20 mouse cellular contexts compared by ENCODE assay signal in the genomic region with DNA sequence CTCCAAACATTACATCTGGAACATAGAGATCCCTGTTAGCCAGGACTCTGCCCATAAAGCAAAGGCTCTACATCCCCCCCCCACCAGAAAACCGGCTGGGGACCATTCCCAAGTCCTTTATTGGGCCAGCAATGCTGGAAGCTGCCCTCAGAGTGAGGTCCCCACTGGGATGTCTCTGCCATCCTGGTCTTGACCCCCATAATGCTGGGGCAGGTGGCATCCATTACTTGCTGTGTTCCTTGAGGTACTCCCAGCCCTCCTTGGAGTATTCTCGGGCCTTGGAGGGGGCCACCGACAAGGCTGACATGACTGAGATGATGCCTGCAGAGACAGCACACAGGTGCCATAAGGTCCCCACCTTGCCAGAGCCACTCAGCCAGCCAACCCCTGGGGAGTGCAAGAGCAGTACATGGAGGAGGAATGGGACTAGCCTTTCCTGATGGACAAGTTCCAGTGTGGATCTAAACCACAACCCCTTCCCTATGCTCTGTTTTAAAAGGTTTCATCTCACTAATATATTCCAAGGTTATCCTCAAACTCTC. TPM values are rescaled to one million over a fixed set of nuclear protein-coding genes. Genes with fewer than 3 reads are reported as not detected.
A peak's percentile ranks its signal among the peaks of the same experiment; 100 is the strongest.
DNase-seq lines count a peak whose midpoint lies in the region; ATAC-seq and TF ChIP-seq lines count a peak whose summit lies in the region.
"Had no signal": no experiment of that assay in that cellular context is flagged by ENCODE, and none has a peak within 500 bp of the region (broad histone marks: within the 10 kb centered on the region; RNA-seq: fewer than 3 reads in every experiment).

No protein-coding gene starts in this region.

- H3K36me3 ChIP-seq in heart, embryonic 13.5 days, result peaks cover 57% of the 10 kb centered on the region
- H3K36me3 ChIP-seq in megakaryocyte, embryonic 14.5 days (replicated peaks; ENCODE audit: low read length), result peaks cover 59% of the 10 kb centered on the region
- peaks cover 76% of the 10 kb centered on the region for H3K36me3 ChIP-seq in G1E (replicated peaks)
- peaks cover 56% of the 10 kb centered on the region for H3K36me3 ChIP-seq in limb, embryonic 10.5 days
- peaks cover 50% of the 10 kb centered on the region for H3K36me3 ChIP-seq in forebrain, postnatal 0 days (ENCODE audit: insufficient read depth)

- H3K4me1 ChIP-seq in heart, embryonic 13.5 days, result peaks cover 29% of the 10 kb centered on the region
- peaks cover 58% of the 10 kb centered on the region for H3K4me1 ChIP-seq in megakaryocyte, embryonic 14.5 days
- H3K4me1 ChIP-seq in G1E (ENCODE audit: insufficient read depth, low read depth, low read length), result peaks cover 73% of the 10 kb centered on the region
- H3K4me1 ChIP-seq in limb, embryonic 10.5 days, result peaks cover 38% of the 10 kb centered on the region
- H3K4me1 ChIP-seq in forebrain, postnatal 0 days (ENCODE audit: insufficient read depth), result peaks cover 15% of the 10 kb centered on the region

- no peaks in the 10 kb centered on the region for H3K27me3 ChIP-seq in heart, embryonic 13.5 days (replicated peaks)
- H3K27me3 ChIP-seq in megakaryocyte, embryonic 14.5 days (replicated peaks), result no peaks in the 10 kb centered on the region
- H3K27me3 ChIP-seq in G1E (ENCODE audit: insufficient read depth, low read length), result no peaks in the 10 kb centered on the region
- H3K27me3 ChIP-seq in limb, embryonic 10.5 days (ENCODE audit: low read depth, poor library complexity, severe bottlenecking), result no peaks in the 10 kb centered on the region
- no peaks in the 10 kb centered on the region for H3K27me3 ChIP-seq in forebrain, postnatal 0 days (ENCODE audit: insufficient read depth, low read length)
- H3K27me3 ChIP-seq: Patski had no signal

- H3K9ac ChIP-seq in heart, embryonic 13.5 days, result peak overlapping the region; percentile 85; the same call in 1 of the 2 replicates
- no peak overlapping the region for H3K9ac ChIP-seq in forebrain, postnatal 0 days

- no peak for ATAC-seq in heart, embryonic 13.5 days (ENCODE audit: extremely low read depth, insufficient number of reproducible peaks, low FRiP score, low TSS enrichment)
- ATAC-seq in megakaryocyte, adult 5-6 weeks (ENCODE audit: poor library complexity, severe bottlenecking), result no peak
- no peak for ATAC-seq in G1E (ENCODE audit: extremely low read depth, insufficient number of reproducible peaks, low FRiP score, poor library complexity, severe bottlenecking)
- no peak for ATAC-seq in forebrain, postnatal 0 days
- ATAC-seq: hindbrain, embryonic 16.5 days; intestine, postnatal 0 days; Patski had no signal

- H3K27ac ChIP-seq in heart, embryonic 13.5 days (replicated peaks), result no peak overlapping the region
- no peak overlapping the region for H3K27ac ChIP-seq in limb, embryonic 10.5 days
- no peak overlapping the region for H3K27ac ChIP-seq in forebrain, postnatal 0 days (ENCODE audit: low read depth, low read length)
- H3K27ac ChIP-seq: forebrain, embryonic 10.5 days had no signal

- TF ChIP-seq CTCF in G1E (IDR thresholded peaks at IDR 0.05; ENCODE audit: low read depth, low read length), result no peak
- no peak for TF ChIP-seq CTCF in forebrain, postnatal 0 days (IDR thresholded peaks at IDR 0.05; ENCODE audit: low read depth)

- H3K9me3 ChIP-seq in heart, embryonic 13.5 days, result no peaks in the 10 kb centered on the region
- H3K9me3 ChIP-seq in megakaryocyte, embryonic 14.5 days, result no peaks in the 10 kb centered on the region
- H3K9me3 ChIP-seq in G1E (replicated peaks), result no peaks in the 10 kb centered on the region
- H3K9me3 ChIP-seq in limb, embryonic 10.5 days (replicated peaks), result no peaks in the 10 kb centered on the region
- H3K9me3 ChIP-seq in forebrain, postnatal 0 days (ENCODE audit: low read length), result no peaks in the 10 kb centered on the region
- H3K9me3 ChIP-seq: forebrain, embryonic 10.5 days had no signal

- WGBS in heart, embryonic 13.5 days, result 78% methylated on average over 3 of the region's 3 CpGs
- WGBS in limb, embryonic 10.5 days, result 64% methylated on average over 3 of the region's 3 CpGs
- WGBS in forebrain, postnatal 0 days, result 80% methylated on average over 3 of the region's 3 CpGs

- H3K4me3 ChIP-seq in heart, embryonic 13.5 days, result no peak overlapping the region
- peak overlapping the region; percentile 66 for H3K4me3 ChIP-seq in megakaryocyte, embryonic 14.5 days (replicated peaks)
- peak overlapping the region; percentile 43; the same call in 1 of the 2 replicates for H3K4me3 ChIP-seq in G1E (ENCODE audit: low read depth, low read length)
- H3K4me3 ChIP-seq in limb, embryonic 10.5 days, result peak overlapping the region; percentile 68; the same call in 1 of the 2 replicates
- no peak overlapping the region for H3K4me3 ChIP-seq in forebrain, postnatal 0 days (ENCODE audit: low read depth, low read length)

- H3K4me2 ChIP-seq in heart, embryonic 13.5 days, result no peak overlapping the region
- no peak overlapping the region for H3K4me2 ChIP-seq in forebrain, postnatal 0 days (ENCODE audit: low read depth)

- no peak for DNase-seq in heart, adult 9 months (ENCODE audit: low spot score in 2 of 2)
- DNase-seq in G1E (ENCODE audit: low spot score), result no peak
- no peak for DNase-seq in limb, embryonic 10.5 days (ENCODE audit: low spot score)
- DNase-seq in forebrain, postnatal 0 days, result no peak
- DNase-seq: adrenal gland, adult 8-10 months; cerebellum, postnatal 36 days; gastrocnemius, adult 2 months; heart, postnatal 14 days; right cerebral cortex, postnatal 14 days; spleen, adult 18-20 months; thymus, adult 18-20 months; thymus, postnatal 4 days had no signal

RNA-seq across cellular contexts. Expression of a gene that starts 2.0 kb away (rescaled TPM):
- polyA plus RNA-seq in heart, embryonic 13.5 days (2015; fragmentation: Nextera tagmentation; extraction: Ambion mirVana), result 273 and 332 TPM in 2 replicates
- 90.4 and 344 TPM in 2 replicates for polyA plus RNA-seq in megakaryocyte, embryonic 14.5 days (2012; ENCODE audit: insufficient read depth, low replicate concordance)
- 43.6 and 52.6 TPM in 2 replicates for total RNA-seq in megakaryocyte, adult 5-6 weeks (2015)
- total RNA-seq in megakaryocyte, adult 5-6 weeks (2017), result 48.3 and 64.2 TPM in 2 replicates
- total RNA-seq in G1E (2014; fragmentation: Nextera tagmentation) (42.8 and 61.4 TPM in 2 replicates), G1E (2017) (101 and 133 TPM in 2 replicates)
- polyA plus RNA-seq in G1E (2012), result 278 and 377 TPM in 2 replicates
- 205 and 206 TPM in 2 replicates for polyA plus RNA-seq in limb, embryonic 10.5 days (2016; fragmentation: Nextera tagmentation; extraction: Ambion mirVana)
- total RNA-seq in forebrain, postnatal 0 days (2014; rRNA removed), result 66.0 and 124 TPM in 2 replicates
- 208 and 263 TPM in 2 replicates for polyA plus RNA-seq in forebrain, postnatal 0 days (2015; fragmentation: Nextera tagmentation; extraction: Ambion mirVana)

RNA-seq across cellular contexts. Expression of a gene that starts 5.6 kb away (rescaled TPM):
- polyA plus RNA-seq in heart, embryonic 13.5 days (2015; fragmentation: Nextera tagmentation; extraction: Ambion mirVana), result 1,294 and 1,391 TPM in 2 replicates
- polyA plus RNA-seq in megakaryocyte, embryonic 14.5 days (2012; ENCODE audit: insufficient read depth, low replicate concordance), result 9,023 and 9,040 TPM in 2 replicates
- total RNA-seq in megakaryocyte, adult 5-6 weeks (2015), result 757 and 782 TPM in 2 replicates
- 1,133 and 1,354 TPM in 2 replicates for total RNA-seq in megakaryocyte, adult 5-6 weeks (2017)
- total RNA-seq in G1E (2014; fragmentation: Nextera tagmentation) (1,715 and 1,885 TPM in 2 replicates), G1E (2017) (2,574 and 3,073 TPM in 2 replicates)
- polyA plus RNA-seq in G1E (2012), result 9,624 and 13,197 TPM in 2 replicates
- 1,560 and 1,788 TPM in 2 replicates for polyA plus RNA-seq in limb, embryonic 10.5 days (2016; fragmentation: Nextera tagmentation; extraction: Ambion mirVana)
- total RNA-seq in forebrain, postnatal 0 days (2014; rRNA removed), result 807 and 1,399 TPM in 2 replicates
- 1,145 and 1,575 TPM in 2 replicates for polyA plus RNA-seq in forebrain, postnatal 0 days (2015; fragmentation: Nextera tagmentation; extraction: Ambion mirVana)

RNA-seq across cellular contexts. Expression of a gene that starts 19.1 kb away (rescaled TPM):
- polyA plus RNA-seq in heart, embryonic 13.5 days (2015; fragmentation: Nextera tagmentation; extraction: Ambion mirVana), result 54.4 and 58.9 TPM in 2 replicates
- polyA plus RNA-seq in megakaryocyte, embryonic 14.5 days (2012; ENCODE audit: insufficient read depth, low replicate concordance), result 35.4 and 50.4 TPM in 2 replicates
- 9.1 TPM in 2 replicates for total RNA-seq in megakaryocyte, adult 5-6 weeks (2015)
- total RNA-seq in megakaryocyte, adult 5-6 weeks (2017), result 19.5 and 23.4 TPM in 2 replicates
- total RNA-seq in G1E (2014; fragmentation: Nextera tagmentation) (67.8 and 74.4 TPM in 2 replicates), G1E (2017) (101 and 103 TPM in 2 replicates)
- polyA plus RNA-seq in G1E (2012), result 174 and 182 TPM in 2 replicates
- polyA plus RNA-seq in limb, embryonic 10.5 days (2016; fragmentation: Nextera tagmentation; extraction: Ambion mirVana), result 67.7 and 73.2 TPM in 2 replicates
- 64.9 and 76.3 TPM in 2 replicates for total RNA-seq in forebrain, postnatal 0 days (2014; rRNA removed)
- polyA plus RNA-seq in forebrain, postnatal 0 days (2015; fragmentation: Nextera tagmentation; extraction: Ambion mirVana), result 34.2 and 38.2 TPM in 2 replicates

RNA-seq across cellular contexts. Expression of a gene that starts 20.4 kb away (rescaled TPM):
- polyA plus RNA-seq in heart, embryonic 13.5 days (2015; fragmentation: Nextera tagmentation; extraction: Ambion mirVana), result 0.22 and 0.40 TPM in 2 replicates
- not detected in 2 replicates for polyA plus RNA-seq in megakaryocyte, embryonic 14.5 days (2012; ENCODE audit: insufficient read depth, low replicate concordance)
- 0.18 TPM in 1 of 2 replicates, not detected in the other for total RNA-seq in megakaryocyte, adult 5-6 weeks (2015)
- total RNA-seq in megakaryocyte, adult 5-6 weeks (2017), result not detected in 2 replicates
- total RNA-seq in G1E (2014; fragmentation: Nextera tagmentation) (not detected in 2 replicates), G1E (2017) (0.17 TPM in 1 of 2 replicates, not detected in the other)
- not detected in 2 replicates for polyA plus RNA-seq in G1E (2012)
- 0.54 and 1.0 TPM in 2 replicates for polyA plus RNA-seq in limb, embryonic 10.5 days (2016; fragmentation: Nextera tagmentation; extraction: Ambion mirVana)
- 0.81 and 1.5 TPM in 2 replicates for total RNA-seq in forebrain, postnatal 0 days (2014; rRNA removed)
- polyA plus RNA-seq in forebrain, postnatal 0 days (2015; fragmentation: Nextera tagmentation; extraction: Ambion mirVana), result 0.94 and 1.2 TPM in 2 replicates
- total RNA-seq: heart, postnatal 14 days; neutrophil, adult 5-6 weeks had no signal

RNA-seq across cellular contexts. Expression of a gene that starts 23.0 kb away (rescaled TPM):
- 66.9 and 68.1 TPM in 2 replicates for polyA plus RNA-seq in heart, embryonic 13.5 days (2015; fragmentation: Nextera tagmentation; extraction: Ambion mirVana)
- polyA plus RNA-seq in megakaryocyte, embryonic 14.5 days (2012; ENCODE audit: insufficient read depth, low replicate concordance), result 30.0 and 79.6 TPM in 2 replicates
- total RNA-seq in megakaryocyte, adult 5-6 weeks (2015), result 53.5 and 59.6 TPM in 2 replicates
- total RNA-seq in megakaryocyte, adult 5-6 weeks (2017), result 65.8 and 76.1 TPM in 2 replicates
- total RNA-seq in G1E (2014; fragmentation: Nextera tagmentation) (67.0 and 76.5 TPM in 2 replicates), G1E (2017) (85.0 and 121 TPM in 2 replicates)
- polyA plus RNA-seq in G1E (2012), result 151 and 154 TPM in 2 replicates
- polyA plus RNA-seq in limb, embryonic 10.5 days (2016; fragmentation: Nextera tagmentation; extraction: Ambion mirVana), result 161 and 183 TPM in 2 replicates
- 56.0 and 71.7 TPM in 2 replicates for total RNA-seq in forebrain, postnatal 0 days (2014; rRNA removed)
- polyA plus RNA-seq in forebrain, postnatal 0 days (2015; fragmentation: Nextera tagmentation; extraction: Ambion mirVana), result 61.8 and 82.8 TPM in 2 replicates

Comparison
In these comparisons a context has a peak if more than half of its experiments do, and no peak if none do; other contexts are left out.
1. H3K4me3 ChIP-seq: peak in megakaryocyte, embryonic 14.5 days (single experiment), G1E (single experiment) and limb, embryonic 10.5 days (single experiment); none in heart, embryonic 13.5 days (single experiment) and forebrain, postnatal 0 days (single experiment).